Mouse (Mus musculus): ENCODE data around the gene Zbtb12.
"Not testable (repeated sequence)": the region's sequence is repeated elsewhere in the genome, so short reads cannot be mapped to it uniquely, and the experiment has no call there.

Gene Zbtb12

DNA sequence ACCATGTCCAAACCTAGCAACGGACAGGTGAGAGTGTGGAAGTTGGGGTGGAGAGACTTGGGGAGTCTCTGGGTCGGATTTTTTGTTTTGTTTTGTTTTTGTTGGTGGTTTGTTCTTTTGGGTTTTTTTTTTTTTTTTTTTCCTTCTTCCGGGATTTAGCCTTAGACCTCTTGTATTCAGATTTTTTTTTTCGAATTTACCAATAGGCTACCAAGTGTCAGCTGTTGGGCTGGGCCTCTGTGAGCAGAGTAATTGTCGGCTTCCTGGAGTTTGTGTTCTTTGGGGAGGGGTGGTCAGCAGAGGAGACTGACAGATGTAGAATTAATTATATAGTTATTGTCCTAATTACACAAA, 20.6 kb downstream of the Zbtb12 start:
- DNase-seq (ENCODE audit: extremely low read depth, low read depth, low spot score): no peak

GRCm38 (mm10) chr17:34900826-34901225, 21.5 kb downstream of the Zbtb12 start:
- DNase-seq (ENCODE audit: extremely low read depth, low read depth, low spot score): not testable (repeated sequence)

DNA sequence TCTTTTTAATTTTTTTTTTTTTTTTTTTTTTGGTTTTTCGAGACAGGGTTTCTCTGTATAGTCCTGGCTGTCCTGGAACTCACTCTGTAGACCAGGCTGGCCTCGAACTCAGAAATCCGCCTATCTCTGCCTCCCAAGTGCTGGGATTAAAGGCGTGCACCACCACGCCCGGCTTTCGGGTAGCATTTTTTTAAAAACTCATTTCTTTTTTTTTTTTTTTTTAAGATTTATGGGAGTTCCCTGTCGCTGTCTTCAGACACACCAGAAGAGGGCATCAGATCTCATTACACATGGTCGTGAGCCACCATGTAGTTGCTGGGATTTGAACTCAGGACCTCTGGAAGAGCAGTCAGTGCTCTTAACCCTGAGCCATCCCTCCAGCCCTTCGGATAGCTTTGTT, 22.7 kb downstream of the Zbtb12 start:
- DNase-seq (ENCODE audit: extremely low read depth, low read depth, low spot score): not testable (repeated sequence)

GRCm38 (mm10) chr17:34902895-34903294, 23.6 kb downstream of the Zbtb12 start:
- no peak for DNase-seq (ENCODE audit: extremely low read depth, low read depth, low spot score)

GRCm38 (mm10) chr17:34910982-34911381, 31.7 kb downstream of the Zbtb12 start:
- no peak for DNase-seq (ENCODE audit: extremely low read depth, low read depth, low spot score)

DNA sequence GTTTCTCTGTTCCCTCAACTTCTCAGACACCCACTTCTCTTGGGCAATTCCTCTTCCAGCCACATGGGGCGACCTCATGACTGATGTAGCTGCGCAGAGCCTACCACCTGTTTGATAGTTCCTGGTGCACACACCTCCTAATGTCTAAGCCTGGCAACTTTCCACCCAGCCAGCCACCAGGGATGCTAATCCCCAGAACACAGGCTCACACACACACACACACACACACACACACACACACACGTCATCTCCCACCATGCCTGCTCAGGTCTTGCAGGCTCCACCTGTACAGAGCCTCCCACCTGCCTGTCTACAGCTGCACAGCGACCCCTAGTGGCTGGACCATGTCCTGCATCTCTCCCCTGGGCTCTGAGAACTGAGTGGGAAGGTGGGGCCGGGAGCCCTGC, 32.7 kb downstream of the Zbtb12 start:
- DNase-seq (ENCODE audit: extremely low read depth, low read depth, low spot score): no peak

DNA sequence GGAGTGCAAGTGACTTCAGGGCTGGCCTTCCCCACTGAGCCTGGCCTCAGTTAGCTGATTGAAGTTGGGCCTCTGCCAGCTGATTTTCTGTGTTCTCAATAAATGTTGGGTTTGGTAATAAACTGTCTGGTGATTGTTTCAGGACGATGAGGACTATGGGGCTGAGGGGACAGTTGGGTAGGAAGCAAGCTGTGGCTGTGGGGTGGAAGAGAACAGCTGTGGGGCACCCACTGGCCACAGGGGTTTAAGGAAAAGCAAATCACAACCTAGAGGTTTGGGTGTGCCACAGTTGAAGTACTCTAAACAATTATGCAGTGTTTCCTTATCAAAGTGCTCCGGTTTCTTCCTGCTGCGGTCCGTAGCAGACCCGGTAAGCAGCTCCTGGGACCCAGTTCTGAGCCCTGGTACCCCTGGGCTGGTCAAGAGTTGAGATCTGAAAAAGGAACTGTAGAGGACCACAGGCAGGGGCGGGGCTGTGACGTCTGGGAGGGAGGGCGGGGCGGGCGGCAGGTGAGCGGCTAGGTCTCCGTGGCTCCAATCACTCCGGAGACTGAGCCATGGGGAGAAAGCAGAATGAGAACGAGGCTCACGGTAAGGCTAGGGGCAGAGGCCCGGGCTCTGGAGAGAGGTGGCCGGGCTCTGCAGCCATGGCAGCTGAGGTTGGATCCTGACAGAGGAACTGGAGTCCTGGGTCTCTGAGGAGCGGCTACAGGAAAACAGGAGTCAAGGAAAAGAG, 34.8 kb downstream of the Zbtb12 start, which contains the start of gene Slc44a4:
Gene Slc44a4 (plus strand): TSS at position 537 of the 736 bp plus-strand sequence.
- DNase-seq (ENCODE audit: extremely low read depth, low read depth, low spot score): no peak

DNA sequence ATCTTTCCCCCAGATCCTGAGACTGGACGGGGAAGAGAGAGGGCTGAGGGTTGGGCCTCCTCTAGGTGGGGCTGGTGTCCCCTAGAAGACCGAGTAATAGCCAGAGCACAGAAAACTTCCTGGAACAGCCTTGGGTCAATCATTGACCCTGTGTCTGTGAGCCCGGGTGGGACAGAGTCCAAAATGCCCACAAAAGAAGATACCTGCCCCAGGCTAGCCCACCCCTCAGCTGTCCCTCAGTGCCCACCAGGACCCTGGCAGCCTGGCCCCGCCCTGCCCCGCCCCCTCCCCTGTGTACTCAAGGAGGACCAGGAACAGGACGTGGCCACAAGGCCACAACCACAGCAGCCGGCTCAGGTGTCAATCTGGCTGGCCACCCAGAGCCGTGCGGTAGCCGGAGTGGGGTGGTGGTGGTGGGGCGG, 36.1 kb downstream of the Zbtb12 start:
- DNase-seq (ENCODE audit: extremely low read depth, low read depth, low spot score): no peak

GRCm38 (mm10) chr17:34916316-34916715, 37.0 kb downstream of the Zbtb12 start:
- DNase-seq (ENCODE audit: extremely low read depth, low read depth, low spot score): no peak

GRCm38 (mm10) chr17:34917188-34917587, 37.9 kb downstream of the Zbtb12 start:
- DNase-seq (ENCODE audit: extremely low read depth, low read depth, low spot score): no peak

DNA sequence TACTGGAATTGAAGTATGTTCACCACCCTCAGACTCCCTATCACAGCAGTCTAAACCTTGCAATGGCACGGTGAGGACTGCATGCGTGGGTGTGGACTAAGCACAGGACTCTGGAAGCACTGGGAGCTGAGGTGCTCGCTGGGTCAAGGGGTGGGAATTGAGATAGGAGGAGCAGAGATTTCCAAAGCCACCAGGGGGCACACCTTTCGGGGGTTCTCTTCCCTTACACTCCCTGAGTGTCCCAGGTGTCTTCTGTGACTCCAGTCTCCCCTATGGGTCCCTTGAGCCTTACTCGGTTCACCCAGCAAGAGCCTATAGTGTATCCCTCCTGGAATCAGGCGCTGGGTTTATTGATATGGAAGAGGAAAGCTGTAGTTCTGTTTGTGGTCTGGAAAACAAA, 43.7 kb downstream of the Zbtb12 start:
- DNase-seq (ENCODE audit: extremely low read depth, low read depth, low spot score): no peak

DNA sequence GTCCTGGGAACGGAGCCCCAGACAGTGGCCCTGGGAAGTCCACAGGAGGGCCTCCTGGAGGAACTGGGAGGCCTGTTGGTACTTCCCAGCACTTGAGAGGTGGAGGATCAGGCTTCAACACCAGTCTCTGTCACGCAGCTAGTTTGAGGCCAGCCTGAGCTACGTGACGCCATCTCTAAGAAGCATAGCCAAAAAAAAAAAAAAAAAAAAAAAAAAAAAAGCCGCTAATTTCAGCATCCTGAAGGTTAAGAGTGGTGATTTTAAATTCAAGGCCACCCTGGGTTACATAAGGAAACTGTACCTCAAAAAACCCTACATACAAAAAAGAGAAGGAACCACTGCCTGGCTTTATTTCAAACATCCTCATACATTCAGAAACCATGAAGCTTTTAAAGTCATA, 45.0 kb downstream of the Zbtb12 start:
- no peak for DNase-seq (ENCODE audit: extremely low read depth, low read depth, low spot score)

- DNase-seq (ENCODE audit: extremely low read depth, low read depth, low spot score): no peak
These were observed 48.2 kb downstream of the Zbtb12 start for GRCm38 (mm10) chr17:34927306-34928019.

GRCm38 (mm10) chr17:34928841-34929240, 49.6 kb downstream of the Zbtb12 start:
- DNase-seq (ENCODE audit: extremely low read depth, low read depth, low spot score): no peak

DNA sequence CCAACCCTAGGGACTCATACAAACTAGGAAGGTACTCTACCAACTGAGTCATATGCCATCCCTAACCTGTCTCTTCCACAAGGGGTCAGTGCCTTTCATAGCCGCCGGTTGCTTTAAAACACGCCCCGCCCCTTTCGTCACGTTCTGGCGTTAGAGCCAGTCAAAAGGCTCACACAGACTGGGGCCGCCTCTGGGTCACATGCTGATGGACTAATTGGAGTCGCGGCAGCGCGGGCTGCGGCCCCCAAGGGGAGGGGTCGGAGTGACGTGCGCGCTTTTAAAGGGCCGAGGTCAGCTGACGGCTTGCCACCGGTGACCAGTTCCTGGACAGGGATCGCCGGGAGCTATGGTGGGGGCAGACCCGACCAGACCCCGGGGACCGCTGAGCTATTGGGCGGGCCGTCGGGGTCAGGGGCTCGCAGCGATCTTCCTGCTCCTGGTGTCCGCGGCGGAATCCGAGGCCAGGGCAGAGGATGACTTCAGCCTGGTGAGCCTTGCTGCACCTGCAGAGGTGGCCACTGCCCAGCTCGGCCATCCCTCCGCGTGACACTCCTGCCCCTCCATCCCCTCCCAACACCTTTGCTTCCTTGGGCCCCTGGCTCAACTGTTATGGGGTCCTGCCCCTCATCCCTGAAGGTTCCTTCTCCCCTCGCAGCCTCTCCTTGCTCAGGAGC, 51.9 kb downstream of the Zbtb12 start, which contains the start of gene Neu1:
Gene Neu1 (plus strand): TSS at position 193 of the 674 bp plus-strand sequence.
- DNase-seq (ENCODE audit: extremely low read depth, low read depth, low spot score): peak; percentile 73

DNA sequence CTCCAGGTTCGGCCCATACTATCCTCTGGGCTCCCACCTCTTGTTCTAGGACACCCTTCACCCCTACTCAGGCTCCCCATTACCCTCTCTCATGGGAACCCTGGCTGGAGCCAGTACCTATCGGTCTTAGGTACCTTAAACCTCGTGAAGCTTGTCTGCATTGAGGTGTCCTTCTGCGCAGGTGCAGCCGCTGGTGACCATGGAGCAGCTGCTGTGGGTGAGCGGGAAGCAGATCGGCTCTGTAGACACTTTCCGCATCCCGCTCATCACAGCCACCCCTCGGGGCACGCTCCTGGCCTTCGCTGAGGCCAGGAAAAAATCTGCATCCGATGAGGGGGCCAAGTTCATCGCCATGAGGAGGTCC, 52.4 kb downstream of the Zbtb12 start:
- no peak for DNase-seq (ENCODE audit: extremely low read depth, low read depth, low spot score)

GRCm38 (mm10) chr17:34932287-34932686, 53.0 kb downstream of the Zbtb12 start:
- DNase-seq (ENCODE audit: extremely low read depth, low read depth, low spot score): no peak

DNA sequence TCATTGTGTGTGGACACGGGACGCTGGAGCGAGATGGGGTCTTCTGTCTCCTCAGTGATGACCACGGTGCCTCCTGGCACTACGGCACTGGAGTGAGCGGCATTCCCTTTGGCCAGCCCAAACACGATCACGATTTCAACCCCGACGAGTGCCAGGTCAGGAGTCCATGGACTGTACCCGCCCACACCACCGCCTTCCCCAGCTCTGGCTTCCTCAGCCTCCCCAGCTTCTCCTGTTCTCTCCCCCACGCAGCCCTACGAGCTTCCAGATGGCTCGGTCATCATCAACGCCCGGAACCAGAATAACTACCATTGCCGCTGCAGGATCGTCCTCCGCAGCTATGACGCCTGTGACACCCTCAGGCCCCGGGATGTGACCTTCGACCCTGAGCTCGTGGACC, 54.7 kb downstream of the Zbtb12 start:
- DNase-seq (ENCODE audit: extremely low read depth, low read depth, low spot score): no peak

- no peak for DNase-seq (ENCODE audit: extremely low read depth, low read depth, low spot score)
These were observed 55.5 kb downstream of the Zbtb12 start for GRCm38 (mm10) chr17:34934830-34935229.

DNA sequence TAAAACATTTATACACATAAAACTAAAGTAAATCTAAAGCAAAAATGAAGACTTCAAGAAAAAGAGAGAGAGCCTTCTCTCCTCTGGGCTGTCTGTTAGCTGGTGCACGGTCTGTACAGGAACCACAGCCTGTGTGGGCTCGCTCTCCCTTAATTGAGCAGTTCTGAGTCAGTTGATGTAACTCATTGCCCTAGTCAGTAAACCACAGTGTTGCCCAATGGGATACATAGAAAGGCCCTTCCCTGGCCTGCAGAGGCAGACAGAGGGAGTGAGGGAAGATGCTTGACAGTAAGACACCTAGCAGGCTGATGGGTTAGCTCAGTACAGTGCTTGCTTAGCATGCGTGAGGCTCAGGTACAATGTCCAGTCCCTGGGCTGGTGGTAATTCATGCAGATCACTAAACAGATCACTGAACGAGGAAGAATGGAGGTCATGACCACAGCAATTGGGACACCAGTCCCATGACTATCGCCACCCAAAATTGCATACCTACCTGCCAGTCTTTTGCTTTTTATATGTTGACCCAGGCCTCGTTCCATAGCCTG, 58.8 kb downstream of the Zbtb12 start:
- no peak for DNase-seq (ENCODE audit: extremely low read depth, low read depth, low spot score)

- no peak for DNase-seq (ENCODE audit: extremely low read depth, low read depth, low spot score)
These were observed 62.2 kb downstream of the Zbtb12 start for GRCm38 (mm10) chr17:34941344-34942041.

All from fat pad, adult 2 months (tissue).